17 mouse cellular contexts compared by ENCODE assay signal in genomic region chr9:15318170-15318742, GRCm38 (mm10). TPM values are rescaled to one million over a fixed set of nuclear protein-coding genes. Genes with fewer than 3 reads are reported as not detected.
DNase-seq lines count a peak whose midpoint lies in the region; ATAC-seq lines count a peak whose summit lies in the region.
"Had no signal": no experiment of that assay in that cellular context is flagged by ENCODE, and none has a peak within 500 bp of the region (broad histone marks: within the 10 kb centered on the region; RNA-seq: fewer than 3 reads in every experiment).

No protein-coding gene starts in this region.

- no peak overlapping the region for H3K4me3 ChIP-seq in kidney, embryonic 15.5 days (replicated peaks)
- no peak overlapping the region for H3K4me3 ChIP-seq in midbrain, embryonic 13.5 days (replicated peaks)
- no peak overlapping the region for H3K4me3 ChIP-seq in midbrain, embryonic 14.5 days (replicated peaks; ENCODE audit: low read depth, low read length)
- H3K4me3 ChIP-seq in forebrain, embryonic 16.5 days (replicated peaks; ENCODE audit: low read length): no peak overlapping the region
- no peak overlapping the region for H3K4me3 ChIP-seq in heart, embryonic 11.5 days (ENCODE audit: low read depth, low read length)
- H3K4me3 ChIP-seq: embryonic facial prominence, embryonic 12.5 days; layer of hippocampus, adult 2 months had no signal

- 74% methylated on average over 2 of the region's 2 CpGs for WGBS in kidney, embryonic 15.5 days
- WGBS in midbrain, embryonic 13.5 days: 86% methylated on average over 2 of the region's 2 CpGs
- WGBS in midbrain, embryonic 14.5 days: 85% methylated on average over 2 of the region's 2 CpGs
- 79% methylated on average over 2 of the region's 2 CpGs for WGBS in forebrain, embryonic 16.5 days
- WGBS in heart, embryonic 11.5 days (ENCODE audit: insufficient replicate concordance): 82% methylated on average over 2 of the region's 2 CpGs

- H3K9me3 ChIP-seq in kidney, embryonic 15.5 days (replicated peaks): no peaks in the 10 kb centered on the region
- H3K9me3 ChIP-seq in midbrain, embryonic 13.5 days: no peaks in the 10 kb centered on the region
- H3K9me3 ChIP-seq in midbrain, embryonic 14.5 days (ENCODE audit: control insufficient read depth, low read length): no peaks in the 10 kb centered on the region
- H3K9me3 ChIP-seq in forebrain, embryonic 16.5 days (ENCODE audit: control insufficient read depth, low read length): no peaks in the 10 kb centered on the region
- H3K9me3 ChIP-seq in heart, embryonic 11.5 days (replicated peaks; ENCODE audit: control insufficient read depth, low read length): no peaks in the 10 kb centered on the region
- H3K9me3 ChIP-seq: embryonic facial prominence, embryonic 12.5 days had no signal

- H3K36me3 ChIP-seq in kidney, embryonic 15.5 days: peaks cover 79% of the 10 kb centered on the region
- H3K36me3 ChIP-seq in midbrain, embryonic 13.5 days: peaks cover 67% of the 10 kb centered on the region
- peaks cover 67% of the 10 kb centered on the region for H3K36me3 ChIP-seq in midbrain, embryonic 14.5 days (ENCODE audit: control insufficient read depth, insufficient read depth, low read length)
- H3K36me3 ChIP-seq in forebrain, embryonic 16.5 days (ENCODE audit: control insufficient read depth, insufficient read depth): peaks cover 51% of the 10 kb centered on the region
- H3K36me3 ChIP-seq in heart, embryonic 11.5 days (ENCODE audit: control insufficient read depth, insufficient read depth, low read length): peaks cover 40% of the 10 kb centered on the region

- ATAC-seq in kidney, embryonic 15.5 days (replicated peaks; ENCODE audit: low FRiP score): 0 out of 2 replicates have a peak, but pooled peaks have one; percentile 25
- ATAC-seq in midbrain, embryonic 13.5 days: peak; percentile 9; the same call in 1 of the 2 replicates
- no peak for ATAC-seq in midbrain, embryonic 14.5 days (ENCODE audit: low FRiP score, low TSS enrichment)
- ATAC-seq in forebrain, embryonic 16.5 days: peak; percentile 24; the same call in 1 of the 2 replicates
- no peak for ATAC-seq in heart, embryonic 11.5 days (replicated peaks; ENCODE audit: insufficient number of reproducible peaks, low FRiP score, low TSS enrichment)
- ATAC-seq: CD4-positive, CD25-positive, alpha-beta regulatory T cell, adult 4 months had no signal

- DNase-seq in kidney, postnatal 14 days: no peak
- no peak for DNase-seq in midbrain, embryonic 14.5 days
- peak; percentile 25 for DNase-seq in R1 (ENCODE audit: low read depth, low spot score)
- DNase-seq: adrenal gland, postnatal 25 days; cerebellum, adult 2 months; heart, postnatal 4 days; kidney, adult 8-10 months; lung, postnatal 4 days; right cerebral cortex, postnatal 4 days; thymus, postnatal 4 days had no signal

- H3K27me3 ChIP-seq in kidney, embryonic 15.5 days: no peaks in the 10 kb centered on the region
- no peaks in the 10 kb centered on the region for H3K27me3 ChIP-seq in midbrain, embryonic 13.5 days
- no peaks in the 10 kb centered on the region for H3K27me3 ChIP-seq in midbrain, embryonic 14.5 days (ENCODE audit: control insufficient read depth, insufficient read depth, low read length)
- H3K27me3 ChIP-seq in forebrain, embryonic 16.5 days (replicated peaks; ENCODE audit: control insufficient read depth, insufficient read depth, low read length): no peaks in the 10 kb centered on the region
- no peaks in the 10 kb centered on the region for H3K27me3 ChIP-seq in heart, embryonic 11.5 days (ENCODE audit: control insufficient read depth, insufficient read depth, low read length)
- H3K27me3 ChIP-seq: embryonic facial prominence, embryonic 12.5 days had no signal

- H3K27ac ChIP-seq in kidney, embryonic 15.5 days: no peak overlapping the region
- no peak overlapping the region for H3K27ac ChIP-seq in midbrain, embryonic 13.5 days
- no peak overlapping the region for H3K27ac ChIP-seq in midbrain, embryonic 14.5 days (replicated peaks; ENCODE audit: low read depth, low read length)
- no peak overlapping the region for H3K27ac ChIP-seq in forebrain, embryonic 16.5 days (ENCODE audit: low read length)
- H3K27ac ChIP-seq in heart, embryonic 11.5 days (ENCODE audit: low read depth, low read length): no peak overlapping the region
- H3K27ac ChIP-seq: embryonic facial prominence, embryonic 12.5 days; layer of hippocampus, adult 2 months had no signal

- no peak overlapping the region for H3K9ac ChIP-seq in kidney, embryonic 15.5 days
- H3K9ac ChIP-seq in midbrain, embryonic 13.5 days (replicated peaks): no peak overlapping the region
- no peak overlapping the region for H3K9ac ChIP-seq in midbrain, embryonic 14.5 days (replicated peaks; ENCODE audit: low read length)
- H3K9ac ChIP-seq in forebrain, embryonic 16.5 days (replicated peaks; ENCODE audit: low read depth, low read length): no peak overlapping the region
- H3K9ac ChIP-seq in heart, embryonic 11.5 days (ENCODE audit: low read depth, low read length): no peak overlapping the region
- H3K9ac ChIP-seq: embryonic facial prominence, embryonic 12.5 days had no signal

- no peaks in the 10 kb centered on the region for H3K4me1 ChIP-seq in kidney, embryonic 15.5 days
- H3K4me1 ChIP-seq in midbrain, embryonic 13.5 days (replicated peaks): no peaks in the 10 kb centered on the region
- H3K4me1 ChIP-seq in midbrain, embryonic 14.5 days (ENCODE audit: control insufficient read depth, insufficient read depth, low read length): no peaks in the 10 kb centered on the region
- H3K4me1 ChIP-seq in forebrain, embryonic 16.5 days (replicated peaks; ENCODE audit: control insufficient read depth, insufficient read depth, low read length): no peaks in the 10 kb centered on the region
- H3K4me1 ChIP-seq in heart, embryonic 11.5 days (ENCODE audit: control insufficient read depth, insufficient read depth, low read length): no peaks in the 10 kb centered on the region
- H3K4me1 ChIP-seq: embryonic facial prominence, embryonic 12.5 days had no signal

- no peak overlapping the region for H3K4me2 ChIP-seq in kidney, embryonic 15.5 days
- H3K4me2 ChIP-seq in midbrain, embryonic 13.5 days (replicated peaks): no peak overlapping the region
- H3K4me2 ChIP-seq in midbrain, embryonic 14.5 days (ENCODE audit: low read length): no peak overlapping the region
- H3K4me2 ChIP-seq in forebrain, embryonic 16.5 days (ENCODE audit: low read length): no peak overlapping the region
- H3K4me2 ChIP-seq in heart, embryonic 11.5 days: no peak overlapping the region
- H3K4me2 ChIP-seq: embryonic facial prominence, embryonic 12.5 days had no signal

RNA-seq across cellular contexts. Expression of gene 4931406C07Rik, which starts 12.0 kb away (rescaled TPM):
- polyA plus RNA-seq in kidney, embryonic 15.5 days (2015; fragmentation: Nextera tagmentation; extraction: Ambion mirVana): 18.2 and 20.7 TPM in 2 replicates
- polyA plus RNA-seq in midbrain, embryonic 13.5 days (2015; fragmentation: Nextera tagmentation; extraction: Ambion mirVana): 12.7 and 13.4 TPM in 2 replicates
- 10.7 and 13.4 TPM in 2 replicates for polyA plus RNA-seq in midbrain, embryonic 14.5 days (2014; fragmentation: Nextera tagmentation; extraction: Ambion mirVana)
- polyA plus RNA-seq in forebrain, embryonic 16.5 days (2015; fragmentation: Nextera tagmentation; extraction: Ambion mirVana): 13.0 and 13.6 TPM in 2 replicates
- 3.2 and 6.4 TPM in 2 replicates for polyA plus RNA-seq in heart, embryonic 11.5 days (2014; fragmentation: Nextera tagmentation; extraction: Ambion mirVana)

RNA-seq across cellular contexts. Expression of gene Taf1d, which starts 12.2 kb away (rescaled TPM):
- 94.4 and 94.9 TPM in 2 replicates for polyA plus RNA-seq in kidney, embryonic 15.5 days (2015; fragmentation: Nextera tagmentation; extraction: Ambion mirVana)
- 55.7 and 57.7 TPM in 2 replicates for polyA plus RNA-seq in midbrain, embryonic 13.5 days (2015; fragmentation: Nextera tagmentation; extraction: Ambion mirVana)
- 44.0 and 46.1 TPM in 2 replicates for polyA plus RNA-seq in midbrain, embryonic 14.5 days (2014; fragmentation: Nextera tagmentation; extraction: Ambion mirVana)
- 47.0 and 47.6 TPM in 2 replicates for polyA plus RNA-seq in forebrain, embryonic 16.5 days (2015; fragmentation: Nextera tagmentation; extraction: Ambion mirVana)
- polyA plus RNA-seq in heart, embryonic 11.5 days (2014; fragmentation: Nextera tagmentation; extraction: Ambion mirVana): 47.4 and 62.0 TPM in 2 replicates

RNA-seq across cellular contexts. Expression of gene Med17, which starts 38.5 kb away (rescaled TPM):
- polyA plus RNA-seq in kidney, embryonic 15.5 days (2015; fragmentation: Nextera tagmentation; extraction: Ambion mirVana): 35.4 and 39.2 TPM in 2 replicates
- 34.8 and 38.5 TPM in 2 replicates for polyA plus RNA-seq in midbrain, embryonic 13.5 days (2015; fragmentation: Nextera tagmentation; extraction: Ambion mirVana)
- polyA plus RNA-seq in midbrain, embryonic 14.5 days (2014; fragmentation: Nextera tagmentation; extraction: Ambion mirVana): 35.4 and 43.4 TPM in 2 replicates
- 34.9 and 45.8 TPM in 2 replicates for polyA plus RNA-seq in forebrain, embryonic 16.5 days (2015; fragmentation: Nextera tagmentation; extraction: Ambion mirVana)
- polyA plus RNA-seq in heart, embryonic 11.5 days (2014; fragmentation: Nextera tagmentation; extraction: Ambion mirVana): 23.2 and 26.8 TPM in 2 replicates

RNA-seq across cellular contexts. Expression of gene Cep295, which starts 39.3 kb away (rescaled TPM):
- polyA plus RNA-seq in kidney, embryonic 15.5 days (2015; fragmentation: Nextera tagmentation; extraction: Ambion mirVana): 16.8 and 18.2 TPM in 2 replicates
- 17.3 and 18.5 TPM in 2 replicates for polyA plus RNA-seq in midbrain, embryonic 13.5 days (2015; fragmentation: Nextera tagmentation; extraction: Ambion mirVana)
- 15.7 and 16.2 TPM in 2 replicates for polyA plus RNA-seq in midbrain, embryonic 14.5 days (2014; fragmentation: Nextera tagmentation; extraction: Ambion mirVana)
- 14.8 and 15.8 TPM in 2 replicates for polyA plus RNA-seq in forebrain, embryonic 16.5 days (2015; fragmentation: Nextera tagmentation; extraction: Ambion mirVana)
- 14.5 and 16.5 TPM in 2 replicates for polyA plus RNA-seq in heart, embryonic 11.5 days (2014; fragmentation: Nextera tagmentation; extraction: Ambion mirVana)

Comparison
In these comparisons a context has a peak if more than half of its experiments do, and no peak if none do; other contexts are left out.
1. ATAC-seq: peak in kidney, embryonic 15.5 days (single experiment), midbrain, embryonic 13.5 days (single experiment) and forebrain, embryonic 16.5 days (single experiment); none in midbrain, embryonic 14.5 days (single experiment) and heart, embryonic 11.5 days (single experiment).